Mouse (Mus musculus): ENCODE measurements around the gene Lat2.

DNA sequence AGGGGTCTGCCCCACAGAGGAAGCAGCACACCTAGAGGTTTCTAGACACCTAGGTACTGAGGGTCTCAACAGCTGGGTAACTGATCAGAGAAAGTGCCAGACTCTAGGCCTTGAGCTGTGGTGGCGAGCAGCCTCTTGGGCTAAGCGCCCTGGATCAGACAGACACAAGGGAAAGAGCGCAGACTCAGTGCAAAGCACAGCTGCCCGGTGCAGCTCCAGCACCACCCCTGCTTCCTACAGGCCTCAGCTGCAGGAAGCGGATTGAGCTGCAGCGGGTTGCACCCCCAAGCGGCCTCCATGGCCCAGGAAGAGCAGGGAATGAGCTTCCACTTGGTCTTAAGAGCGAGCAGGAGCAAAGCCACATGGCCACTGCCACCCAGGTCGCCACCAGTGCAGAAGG is 5.6 kb upstream of the Lat2 start:
- TF ChIP-seq ZC3H11A (IDR thresholded peaks at IDR 0.05; ENCODE audit: borderline replicate concordance, low read depth, low read length) = no peak
- TF ChIP-seq HCFC1 (IDR thresholded peaks at IDR 0.05; ENCODE audit: borderline replicate concordance, insufficient read depth, low read length) = no peak
- no peak for TF ChIP-seq MAFK (IDR thresholded peaks at IDR 0.05; ENCODE audit: insufficient read depth, low read depth, low read length)
- no peak for TF ChIP-seq CHD2 (IDR thresholded peaks at IDR 0.05; ENCODE audit: low read depth, low read length)

Data from ES-E14 (cell line).